Mouse (Mus musculus) myocyte (in vitro differentiated cells): ENCODE results near the gene Bid.

Experiments used
- CEBPB ChIP-seq: IDR thresholded peaks from 2 replicates; pipeline ENCODE4 v1.6.1; 2011; ENCODE audit warnings: mild to moderate bottlenecking, moderate library complexity; ENCODE audit not compliant: poor library complexity, insufficient read depth, severe bottlenecking
- E2F4 ChIP-seq: IDR thresholded peaks from one replicate; pipeline ENCODE4 v1.6.1; 2011; ENCODE audit warnings: mild to moderate bottlenecking, control low read depth, moderate library complexity; ENCODE audit not compliant: insufficient read depth
- MAX ChIP-seq: IDR thresholded peaks from one replicate; pipeline ENCODE4 v1.6.1; 2011; ENCODE audit warnings: low read depth, mild to moderate bottlenecking, control low read depth
- MYOD1 ChIP-seq, 3 experiments: IDR thresholded peaks; one replicate each; pipeline ENCODE4 v1.6.1; 2011; ENCODE audit warnings: control low read depth in 2 of 3, low read depth in 2 of 3, mild to moderate bottlenecking in 2 of 3, moderate library complexity in 1 of 3; ENCODE audit not compliant: insufficient read length in 2 of 3, control insufficient read depth in 1 of 3
- POLR2A ChIP-seq: IDR thresholded peaks from one replicate; pipeline ENCODE4 v1.6.1; 2011; ENCODE audit warnings: low read depth, mild to moderate bottlenecking, control low read depth, moderate library complexity; ENCODE audit not compliant: insufficient read length
- POLR2AphosphoS2 ChIP-seq: IDR thresholded peaks from one replicate; pipeline ENCODE4 v1.6.1; 2011; ENCODE audit warnings: low read depth, control low read depth; ENCODE audit not compliant: insufficient read length
- REST ChIP-seq: IDR thresholded peaks from one replicate; pipeline ENCODE4 v1.6.1; 2011; ENCODE audit warnings: mild to moderate bottlenecking, control low read depth, moderate library complexity; ENCODE audit not compliant: insufficient read depth, insufficient read length
- SRF ChIP-seq: IDR thresholded peaks from one replicate; pipeline ENCODE4 v1.6.1; 2011; ENCODE audit warnings: low read depth; ENCODE audit not compliant: control insufficient read depth, insufficient read length
- USF1 ChIP-seq: IDR thresholded peaks from one replicate; pipeline ENCODE4 v1.6.1; 2011; ENCODE audit warnings: low read depth, mild to moderate bottlenecking, control low read depth, moderate library complexity

GRCm38 (mm10) chr6:120945510-120945909 is 28.9 kb upstream of the Bid start:
- TF ChIP-seq USF1: no peak
- no peak for TF ChIP-seq MAX
- TF ChIP-seq SRF: no peak
- no peak for TF ChIP-seq POLR2AphosphoS2
- no peak for TF ChIP-seq POLR2A
- TF ChIP-seq E2F4: no peak
- TF ChIP-seq MYOD1 (IDR thresholded peaks at IDR 0.05; ENCODE audit: control insufficient read depth in 1 of 3, insufficient read length in 2 of 3, low read depth in 2 of 3): no peak
- no peak for TF ChIP-seq REST
- TF ChIP-seq CEBPB: no peak
